Mouse (Mus musculus) brown adipose tissue, adult 24 weeks (tissue): ENCODE results near the gene Cdh10. TPM values are rescaled to one million over a fixed set of nuclear protein-coding genes. Genes with fewer than 3 reads are reported as not detected.

Experiments
- H3K27ac ChIP-seq: fragments of 200-500 bp; replicated peaks from 2 replicates; pipeline ENCODE4 v1.5.1; 2012; ENCODE audit warnings: low read depth, mild to moderate bottlenecking, low read length
- H3K4me1 ChIP-seq: fragments of 200-500 bp; 2 replicates; pipeline ENCODE4 v1.6.1; 2012; ENCODE audit warnings: low read length, mixed read lengths; ENCODE audit not compliant: control insufficient read depth, insufficient read depth, insufficient read length
- H3K4me3 ChIP-seq: fragments of 200-500 bp; 2 replicates; pipeline ENCODE4 v1.5.1; 2012; ENCODE audit warnings: low read depth, mild to moderate bottlenecking, low read length, moderate library complexity; ENCODE audit not compliant: insufficient read depth
- polyA plus RNA-seq: library from polyadenylated mRNA; stranded (reverse); fragments of >200 nt; gene quantifications from 2 replicates; pipeline ENCODE4 v1.2.4, GENCODE M21; 2012; ENCODE audit not compliant: missing spikeins, insufficient read depth, insufficient read length

The Cdh10 gene
- polyA plus RNA-seq = not detected in 2 replicates

- Histone ChIP-seq H3K4me1 (no peaks in the 10 kb centered on the region), H3K4me3 (no peak within 1 kb of the TSS), H3K27ac (no peak within 1 kb of the TSS)
Observed at GRCm38 (mm10) chr15:18818185-18818973, at the start of gene Cdh10. Gene Cdh10 (plus strand): TSS chr15:18818947.

- Histone ChIP-seq H3K4me1 (no peaks in the 10 kb centered on the region), H3K4me3 (no peak overlapping the region), H3K27ac (no peak overlapping the region)
Observed at GRCm38 (mm10) chr15:18809148-18809827, 9.5 kb upstream of the Cdh10 start.

- Histone ChIP-seq H3K27ac (no peak overlapping the region), H3K4me3 (no peak overlapping the region)
Observed at GRCm38 (mm10) chr15:18817707-18818106, 1.0 kb upstream of the Cdh10 start.

GRCm38 (mm10) chr15:18820226-18820625, 1.5 kb downstream of the Cdh10 start:
- no peak overlapping the region for H3K4me3 ChIP-seq
- no peaks in the 10 kb centered on the region for H3K4me1 ChIP-seq
- H3K27ac ChIP-seq = no peak overlapping the region

More at GRCm38 (mm10) chr15:18817707-18818106, 1.0 kb upstream of the Cdh10 start:
- H3K4me1 ChIP-seq = no peaks in the 10 kb centered on the region

GRCm38 (mm10) chr15:18821114-18821756, 2.5 kb downstream of the Cdh10 start:
- Histone ChIP-seq H3K4me3 (no peak overlapping the region), H3K4me1 (no peaks in the 10 kb centered on the region), H3K27ac (no peak overlapping the region)

- H3K4me3 ChIP-seq = no peak overlapping the region
- H3K4me1 ChIP-seq = no peaks in the 10 kb centered on the region
- H3K27ac ChIP-seq = no peak overlapping the region
Observed at GRCm38 (mm10) chr15:18823420-18823819, 4.7 kb downstream of the Cdh10 start.

GRCm38 (mm10) chr15:18832263-18832662, 13.5 kb downstream of the Cdh10 start:
- no peak overlapping the region for H3K27ac ChIP-seq
- H3K4me3 ChIP-seq = no peak overlapping the region
- no peaks in the 10 kb centered on the region for H3K4me1 ChIP-seq

GRCm38 (mm10) chr15:18841769-18842168, 23.0 kb downstream of the Cdh10 start:
- Histone ChIP-seq H3K4me1 (no peaks in the 10 kb centered on the region), H3K27ac (no peak overlapping the region), H3K4me3 (no peak overlapping the region)

GRCm38 (mm10) chr15:18844807-18845206, 26.1 kb downstream of the Cdh10 start:
- Histone ChIP-seq H3K4me1 (no peaks in the 10 kb centered on the region), H3K27ac (no peak overlapping the region), H3K4me3 (no peak overlapping the region)

- no peaks in the 10 kb centered on the region for H3K4me1 ChIP-seq
Observed at GRCm38 (mm10) chr15:18850497-18850896, 31.8 kb downstream of the Cdh10 start.

GRCm38 (mm10) chr15:18858135-18858534, 39.4 kb downstream of the Cdh10 start:
- H3K4me3 ChIP-seq = no peak overlapping the region
- no peaks in the 10 kb centered on the region for H3K4me1 ChIP-seq
- H3K27ac ChIP-seq = no peak overlapping the region

More at GRCm38 (mm10) chr15:18850497-18850896, 31.8 kb downstream of the Cdh10 start:
- H3K4me3 ChIP-seq = no peak overlapping the region
- no peak overlapping the region for H3K27ac ChIP-seq

GRCm38 (mm10) chr15:18869871-18870270, 51.1 kb downstream of the Cdh10 start:
- no peaks in the 10 kb centered on the region for H3K4me1 ChIP-seq
- H3K4me3 ChIP-seq = no peak overlapping the region
- no peak overlapping the region for H3K27ac ChIP-seq

- Histone ChIP-seq H3K27ac (no peak overlapping the region), H3K4me3 (no peak overlapping the region), H3K4me1 (no peaks in the 10 kb centered on the region)
Observed at GRCm38 (mm10) chr15:18881467-18881866, 62.7 kb downstream of the Cdh10 start.

- no peak overlapping the region for H3K27ac ChIP-seq
- H3K4me3 ChIP-seq = no peak overlapping the region
- no peaks in the 10 kb centered on the region for H3K4me1 ChIP-seq
Observed at GRCm38 (mm10) chr15:18886673-18887072, 67.9 kb downstream of the Cdh10 start.

GRCm38 (mm10) chr15:18888912-18889311, 70.2 kb downstream of the Cdh10 start:
- Histone ChIP-seq H3K27ac (no peak overlapping the region), H3K4me1 (no peaks in the 10 kb centered on the region), H3K4me3 (no peak overlapping the region)
